Mouse (Mus musculus): ENCODE results near the gene Vps35l. TPM values are rescaled to one million over a fixed set of nuclear protein-coding genes. Genes with fewer than 3 reads are reported as not detected.

Gene Vps35l
- total RNA-seq, 1 experiment from 2014 or later: 33.3 TPM

DNA sequence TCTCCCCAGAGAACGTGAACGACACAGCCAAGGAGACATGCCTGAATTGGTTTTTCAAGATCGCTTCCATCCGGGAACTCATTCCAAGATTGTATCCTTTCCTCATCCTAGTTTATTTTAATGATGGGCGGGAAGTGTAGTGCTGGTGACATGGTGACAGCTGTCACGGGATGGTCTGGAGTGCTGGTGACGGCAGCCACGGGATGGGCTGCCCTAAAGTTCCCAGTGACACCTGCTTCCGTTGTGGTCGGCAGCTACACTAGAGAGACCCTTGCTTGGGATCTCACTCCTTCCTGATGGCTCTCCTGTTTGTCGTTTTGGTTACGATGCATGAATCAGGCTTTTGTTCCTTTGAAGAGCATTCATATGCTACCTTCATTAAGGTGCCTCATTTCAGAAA, 33.0 kb downstream of the Vps35l start:
- no peak for ATAC-seq (replicated peaks; ENCODE audit: low read depth, poor library complexity, severe bottlenecking)

DNA sequence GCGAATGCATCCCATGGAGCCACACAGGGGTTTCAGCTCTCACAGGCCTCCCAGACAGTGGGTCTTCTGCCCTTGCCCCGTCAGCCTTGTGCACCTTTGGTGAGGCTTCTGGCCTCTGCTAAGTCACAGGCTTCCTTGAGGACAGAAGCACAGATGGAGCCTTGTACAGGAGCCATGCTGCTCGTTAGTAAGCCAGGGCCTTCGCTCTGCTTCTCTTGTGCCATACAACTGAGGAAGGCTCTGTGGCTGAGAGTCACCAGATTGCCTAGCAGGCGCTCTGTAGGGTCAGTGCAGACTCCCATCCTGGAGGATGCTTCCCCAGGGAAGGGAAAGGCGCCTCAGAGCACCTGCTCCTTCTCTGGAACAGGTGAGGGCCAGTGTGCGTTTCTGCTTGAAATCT, 36.0 kb downstream of the Vps35l start:
- no peak for ATAC-seq (replicated peaks; ENCODE audit: low read depth, poor library complexity, severe bottlenecking)

- no peak for ATAC-seq (replicated peaks; ENCODE audit: low read depth, poor library complexity, severe bottlenecking)
These were observed 36.5 kb downstream of the Vps35l start for GRCm38 (mm10) chr7:118776491-118776890.

DNA sequence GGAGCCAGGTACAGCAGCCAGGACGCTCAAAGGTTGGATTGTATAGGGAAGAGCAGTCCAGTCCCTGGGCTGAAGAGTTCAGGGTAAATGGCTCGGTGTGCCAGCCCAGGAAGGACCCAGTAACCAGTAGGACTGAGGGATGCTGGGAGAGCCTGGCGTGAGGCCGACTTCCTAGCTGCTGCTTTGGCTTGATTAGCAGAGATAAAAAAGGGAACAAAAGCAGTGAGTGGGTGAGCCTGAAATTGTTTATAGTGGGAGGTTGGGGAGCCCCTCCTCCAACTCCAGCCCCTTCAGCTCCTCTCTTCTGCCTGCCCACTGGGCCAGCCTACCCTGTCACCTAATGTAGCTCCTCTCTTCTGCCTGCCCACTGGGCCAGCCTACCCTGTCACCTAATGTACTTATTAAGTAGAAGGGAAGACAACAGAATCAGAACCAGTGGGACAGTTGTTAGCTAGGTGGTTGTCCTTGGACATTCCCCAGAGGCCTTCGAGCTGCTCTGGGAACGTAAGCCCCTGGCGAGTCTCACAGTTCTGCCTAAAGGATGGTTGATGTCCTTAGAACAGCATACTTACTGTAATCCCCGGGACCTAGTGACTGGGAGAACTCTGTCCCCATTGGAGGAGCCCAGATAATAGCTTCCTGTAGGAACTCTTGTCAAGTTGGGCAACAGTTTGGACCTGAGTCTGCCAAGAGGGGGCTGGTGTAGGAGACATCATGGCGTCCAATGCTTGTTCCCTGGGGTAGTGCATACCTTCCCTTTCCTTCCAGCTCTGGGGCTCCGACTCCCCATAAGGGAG, 37.8 kb downstream of the Vps35l start:
- peak; percentile 71 for ATAC-seq (replicated peaks; ENCODE audit: low read depth, poor library complexity, severe bottlenecking)

DNA sequence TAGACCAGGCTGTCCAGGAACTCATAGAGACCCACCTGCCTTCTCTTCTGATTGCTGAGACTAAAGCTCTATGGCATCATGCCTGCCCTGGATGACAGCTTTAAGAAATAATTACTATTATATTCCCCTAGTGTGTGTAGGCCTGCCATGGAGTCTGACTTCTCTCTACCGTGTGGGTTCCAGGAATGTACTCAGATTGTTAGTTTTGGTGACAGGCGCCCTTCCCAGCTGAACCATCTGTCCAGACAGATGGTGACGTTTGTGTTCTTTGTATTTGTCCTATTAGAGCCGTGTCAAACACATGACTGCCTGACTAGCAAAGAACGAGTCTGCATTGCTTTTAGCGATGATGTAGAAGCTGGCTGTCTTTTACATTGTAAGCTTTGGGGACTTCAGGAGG, 38.5 kb downstream of the Vps35l start:
- no peak for ATAC-seq (replicated peaks; ENCODE audit: low read depth, poor library complexity, severe bottlenecking)

DNA sequence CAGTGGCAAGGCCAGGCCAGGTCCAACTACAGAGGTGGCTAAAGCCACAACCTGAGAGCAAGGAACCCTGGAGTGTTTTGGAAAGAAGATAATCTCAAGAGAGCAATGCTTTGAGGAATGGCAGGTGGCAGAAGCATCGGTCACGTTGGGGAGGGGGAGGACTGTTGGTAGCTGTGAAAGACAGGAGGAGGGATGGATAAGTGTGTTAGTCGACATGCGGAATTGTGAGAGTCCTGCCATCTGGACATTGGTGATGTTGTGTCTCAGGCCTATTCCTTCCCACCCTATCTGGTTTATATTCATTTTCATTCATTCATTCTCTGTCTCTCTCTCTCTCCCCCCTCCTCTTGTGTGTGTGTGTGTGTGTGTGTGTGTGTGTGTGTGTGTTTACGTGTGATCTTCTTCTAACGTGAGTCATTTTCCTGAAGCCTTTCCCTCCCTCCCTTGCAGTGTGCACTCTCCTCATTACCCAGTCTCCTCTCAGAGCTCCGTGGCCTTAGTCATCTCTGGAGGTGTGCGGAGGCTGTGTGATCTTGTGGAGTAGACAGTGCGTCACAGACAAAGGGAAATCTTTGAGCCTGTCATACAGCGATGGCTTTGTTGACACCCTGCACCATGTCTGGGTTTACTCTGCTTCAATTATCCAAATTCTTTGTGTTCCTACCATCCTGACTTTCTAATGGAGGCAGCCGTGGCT, 43.4 kb downstream of the Vps35l start:
- no peak for ATAC-seq (replicated peaks; ENCODE audit: low read depth, poor library complexity, severe bottlenecking)

DNA sequence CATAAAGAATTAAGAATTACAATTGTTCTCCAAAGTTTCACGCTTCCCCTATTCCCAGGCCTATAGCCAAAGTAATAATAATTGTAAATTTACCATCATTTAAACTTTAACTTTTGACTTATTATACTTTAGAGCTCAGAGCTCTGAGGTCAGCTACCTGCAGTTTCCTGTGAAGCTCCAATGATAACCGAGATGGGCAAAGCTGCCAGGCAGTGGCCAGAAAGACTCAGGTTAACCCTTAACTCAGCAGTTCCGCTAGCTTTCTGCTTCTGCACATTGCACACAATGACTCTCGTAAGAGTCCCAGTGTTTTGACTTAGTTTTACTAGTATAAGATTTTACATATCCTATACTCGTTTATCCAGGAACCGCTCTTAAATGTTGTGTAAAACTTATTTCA, 46.1 kb downstream of the Vps35l start:
- ATAC-seq (replicated peaks; ENCODE audit: low read depth, poor library complexity, severe bottlenecking): no peak

GRCm38 (mm10) chr7:118787326-118787725, 47.3 kb downstream of the Vps35l start:
- no peak for ATAC-seq (replicated peaks; ENCODE audit: low read depth, poor library complexity, severe bottlenecking)

DNA sequence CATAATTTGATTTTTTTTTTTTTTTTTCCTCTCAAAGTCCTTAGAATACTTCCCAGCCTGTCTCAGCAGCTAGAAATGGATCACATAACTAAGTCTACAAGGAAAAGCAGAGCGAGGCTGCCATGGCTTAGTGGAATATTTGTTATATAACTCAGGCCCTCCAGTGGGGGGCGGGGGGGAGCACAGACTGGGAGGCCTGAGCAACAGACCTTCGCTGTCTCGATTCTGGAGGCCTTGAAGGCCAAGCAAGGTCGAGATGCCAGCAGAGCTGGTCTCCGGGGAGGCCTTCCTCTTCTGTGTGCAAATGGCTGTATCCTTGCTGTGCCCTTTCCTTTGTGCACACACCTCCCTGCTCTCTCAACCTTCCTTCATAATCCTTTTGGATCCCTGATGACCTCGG, 48.5 kb downstream of the Vps35l start:
- ATAC-seq (replicated peaks; ENCODE audit: low read depth, poor library complexity, severe bottlenecking): no peak

DNA sequence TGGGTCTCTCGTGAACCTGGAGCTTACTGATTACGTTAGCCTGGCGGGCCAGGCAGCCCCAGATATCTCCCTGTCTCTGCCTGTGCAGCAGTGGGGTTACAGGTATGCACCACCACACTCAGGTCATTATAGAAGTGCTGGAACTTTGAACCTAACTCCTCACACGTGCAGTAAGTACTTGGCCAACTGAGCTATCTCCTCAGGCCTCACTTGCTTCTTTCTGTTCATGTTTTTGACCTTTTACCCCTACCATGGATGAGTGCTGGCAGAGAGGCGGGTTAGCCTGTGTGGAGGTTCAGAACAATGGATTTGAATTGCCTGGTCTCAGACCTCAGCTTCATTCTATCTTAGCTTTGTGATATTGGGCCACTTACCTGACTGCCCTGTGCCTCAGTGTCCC, 50.3 kb downstream of the Vps35l start:
- ATAC-seq (replicated peaks; ENCODE audit: low read depth, poor library complexity, severe bottlenecking): no peak

DNA sequence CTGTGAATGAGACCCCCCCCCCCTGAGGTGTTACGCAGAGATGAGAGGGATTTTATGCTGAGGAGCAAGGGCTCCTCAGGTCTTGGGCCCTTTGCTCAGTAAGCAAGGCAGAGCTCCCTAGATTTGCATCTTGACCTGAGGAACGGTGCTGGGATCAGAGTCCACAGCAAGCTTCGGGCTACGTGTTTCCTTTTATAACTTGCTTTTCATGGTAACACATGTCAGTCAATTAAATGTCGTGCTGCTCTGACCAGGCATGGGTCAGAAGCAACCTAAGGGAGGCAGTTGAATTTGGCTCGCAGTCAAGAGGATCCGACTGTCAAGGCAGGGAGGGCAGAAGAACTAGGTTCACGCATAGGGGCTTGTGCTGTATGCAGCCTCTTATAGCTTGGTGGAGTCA, 53.9 kb downstream of the Vps35l start:
- no peak for ATAC-seq (replicated peaks; ENCODE audit: low read depth, poor library complexity, severe bottlenecking)

DNA sequence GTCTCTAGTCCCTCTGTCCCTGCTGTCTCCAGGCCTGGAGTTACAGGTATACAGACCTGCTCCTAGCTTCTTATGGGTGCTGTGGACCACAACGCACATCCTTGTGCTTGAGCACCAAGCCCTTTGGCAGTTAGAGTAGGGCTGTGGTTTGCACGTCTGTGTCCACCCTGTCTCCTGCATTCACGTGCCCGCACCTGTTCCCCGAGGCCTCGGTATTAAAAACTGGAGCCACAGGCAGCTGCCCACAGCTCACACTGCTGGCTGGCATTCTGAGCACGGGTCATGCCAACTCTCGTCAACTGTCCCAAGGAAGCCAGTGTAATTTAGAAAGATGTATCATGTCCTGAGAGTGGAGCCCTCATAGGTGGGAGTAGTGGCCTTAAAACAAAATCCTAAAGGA, 55.8 kb downstream of the Vps35l start:
- no peak for ATAC-seq (replicated peaks; ENCODE audit: low read depth, poor library complexity, severe bottlenecking)

GRCm38 (mm10) chr7:118796838-118797237, 56.8 kb downstream of the Vps35l start:
- no peak for ATAC-seq (replicated peaks; ENCODE audit: low read depth, poor library complexity, severe bottlenecking)

DNA sequence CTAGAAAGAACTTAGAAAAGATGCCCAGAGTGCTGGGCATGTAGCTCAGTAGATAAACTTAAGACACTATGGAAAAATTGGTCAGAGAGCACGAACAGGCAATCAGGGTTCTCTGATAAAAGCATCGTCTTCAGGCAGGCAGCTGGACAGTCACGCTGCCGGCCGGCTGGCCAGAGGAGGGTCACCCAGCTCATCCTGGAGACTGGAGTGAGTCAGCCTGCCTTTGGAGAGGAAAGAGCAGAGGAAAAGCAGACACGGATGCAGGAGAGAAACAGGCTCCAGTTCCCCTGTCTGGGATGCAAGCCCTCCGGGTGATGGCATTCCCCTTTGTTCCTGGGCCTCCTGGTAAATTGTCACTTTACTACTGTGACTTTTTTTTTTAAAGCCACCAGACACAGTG, 57.6 kb downstream of the Vps35l start:
- ATAC-seq (replicated peaks; ENCODE audit: low read depth, poor library complexity, severe bottlenecking): 0 out of 2 replicates have a peak, but pooled peaks have one; percentile 0

DNA sequence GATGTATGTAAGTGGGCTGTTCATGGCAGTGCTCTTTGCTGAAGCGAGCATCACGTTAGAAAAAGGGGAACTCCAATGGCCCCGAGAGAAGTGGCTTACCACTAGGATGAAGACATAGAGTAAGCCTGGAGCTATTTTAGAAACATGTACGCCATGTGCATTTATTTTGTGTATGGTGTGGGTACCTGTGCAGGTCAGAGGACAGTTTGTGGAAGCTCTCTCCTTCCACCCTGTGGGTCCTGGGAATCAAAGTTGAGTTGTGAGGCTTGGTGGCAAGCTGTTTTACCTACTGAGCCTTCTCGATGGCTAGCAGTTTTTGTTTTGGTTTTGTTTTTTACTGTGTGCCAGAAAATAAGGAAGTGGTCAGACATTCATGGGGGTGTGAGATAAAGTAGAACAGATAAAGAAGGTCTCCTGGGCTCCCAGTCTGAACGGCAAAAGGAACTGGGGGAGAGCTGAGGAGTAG, 58.1 kb downstream of the Vps35l start:
- ATAC-seq (replicated peaks; ENCODE audit: low read depth, poor library complexity, severe bottlenecking): peak; percentile 76

DNA sequence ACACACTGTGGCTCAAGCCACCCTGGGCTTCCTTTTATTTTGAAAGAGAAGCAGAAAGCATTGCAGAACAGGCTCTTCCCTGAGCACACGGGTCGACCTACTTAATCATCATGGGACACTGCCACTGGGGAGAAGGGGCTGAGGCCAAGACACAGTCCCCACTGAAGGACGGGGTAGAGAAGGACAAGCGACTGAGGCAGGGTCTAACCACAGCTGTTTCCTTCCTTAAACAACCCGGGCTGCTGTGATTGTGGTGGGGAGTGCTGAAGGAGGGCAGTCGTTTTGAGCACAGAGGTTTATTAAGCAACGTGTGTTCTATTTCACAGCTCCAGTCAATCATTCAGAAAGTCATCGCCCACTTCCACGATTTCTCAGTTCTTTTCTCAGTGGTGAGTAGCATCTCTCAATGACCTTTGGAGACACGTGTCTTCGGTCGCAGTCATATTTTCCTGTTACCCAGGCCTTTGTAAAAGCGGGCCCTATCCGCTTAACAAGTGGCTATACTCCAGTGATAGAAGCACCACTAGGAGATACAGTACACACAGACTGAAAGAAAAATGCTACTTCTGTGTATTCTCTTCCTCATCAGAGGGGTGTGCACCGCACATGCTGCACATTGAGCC, 60.2 kb downstream of the Vps35l start:
- ATAC-seq (replicated peaks; ENCODE audit: low read depth, poor library complexity, severe bottlenecking): peak; percentile 76

DNA sequence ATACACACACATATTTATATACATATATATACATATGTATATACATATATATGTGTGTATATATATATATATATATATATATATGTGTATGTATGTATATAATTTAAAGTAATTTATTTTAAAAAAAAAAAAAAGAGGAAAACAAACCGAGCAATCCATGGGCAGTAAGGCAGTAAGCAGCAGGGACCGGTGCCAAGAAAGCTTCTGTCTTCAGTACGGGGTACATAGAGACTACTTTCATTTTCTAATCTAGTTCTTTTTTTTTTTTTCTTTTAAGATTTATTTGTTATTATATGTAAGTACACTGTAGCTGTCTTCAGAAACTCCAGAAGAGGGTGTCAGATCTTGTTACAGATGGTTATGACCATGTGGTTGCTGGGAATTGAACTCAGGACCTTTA, 61.8 kb downstream of the Vps35l start:
- no peak for ATAC-seq (replicated peaks; ENCODE audit: low read depth, poor library complexity, severe bottlenecking)

DNA sequence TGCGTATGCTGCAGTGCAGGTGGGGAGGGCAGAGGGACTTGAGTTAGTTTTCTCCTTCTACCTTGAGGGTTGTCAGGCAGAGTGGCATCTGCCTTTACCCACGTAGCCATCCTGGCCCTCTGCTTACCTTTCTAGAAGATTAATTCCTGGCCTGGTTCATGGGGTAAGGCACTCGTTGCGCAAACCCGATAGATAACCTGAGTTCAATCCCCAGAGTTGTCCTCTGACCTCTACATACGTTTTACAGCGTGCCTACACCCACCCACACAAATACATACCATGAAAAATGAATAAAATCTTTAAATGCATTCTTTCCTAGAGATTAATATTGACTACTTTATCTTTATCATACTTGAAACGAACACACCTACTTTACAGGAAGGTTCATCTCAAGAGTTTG, 63.4 kb downstream of the Vps35l start:
- no peak for ATAC-seq (replicated peaks; ENCODE audit: low read depth, poor library complexity, severe bottlenecking)

DNA sequence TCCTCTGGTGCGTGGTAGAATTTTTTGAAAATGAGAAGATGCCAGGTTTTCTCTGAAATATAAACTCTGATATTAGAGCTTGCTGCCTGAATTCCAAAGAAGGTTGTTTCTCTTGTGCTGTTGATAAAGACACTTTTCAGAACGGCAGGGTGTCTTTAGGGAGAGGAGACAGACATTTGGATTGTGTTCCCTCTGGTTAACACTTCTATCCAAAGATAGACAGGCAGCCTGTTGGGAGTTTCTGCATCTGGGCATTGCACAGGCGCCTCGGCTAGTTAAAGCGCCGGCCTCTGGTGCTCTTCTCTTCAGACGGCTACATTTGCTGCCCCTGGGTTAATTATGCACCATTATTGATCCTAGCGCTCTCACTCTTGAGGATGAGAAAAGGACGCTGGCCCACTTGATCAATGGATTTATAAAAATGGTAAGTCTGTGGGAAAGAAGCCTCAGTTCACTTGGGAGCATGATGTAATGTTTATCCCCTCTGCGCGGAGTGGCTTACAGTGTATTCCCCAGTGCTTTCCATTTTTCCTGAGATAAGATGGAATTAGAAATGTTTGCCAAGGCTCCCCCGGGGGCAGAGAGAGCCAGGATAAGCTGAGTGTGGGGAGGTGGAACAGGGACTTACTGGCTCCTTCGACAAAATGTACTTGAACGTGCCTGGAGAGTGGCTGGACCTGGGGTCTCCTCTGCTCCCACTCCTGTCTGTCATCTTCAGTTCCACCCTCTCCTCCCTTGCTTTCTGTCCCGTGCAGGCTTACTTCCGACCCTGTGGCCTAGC, 66.8 kb downstream of the Vps35l start:
- ATAC-seq (replicated peaks; ENCODE audit: low read depth, poor library complexity, severe bottlenecking): no peak

DNA sequence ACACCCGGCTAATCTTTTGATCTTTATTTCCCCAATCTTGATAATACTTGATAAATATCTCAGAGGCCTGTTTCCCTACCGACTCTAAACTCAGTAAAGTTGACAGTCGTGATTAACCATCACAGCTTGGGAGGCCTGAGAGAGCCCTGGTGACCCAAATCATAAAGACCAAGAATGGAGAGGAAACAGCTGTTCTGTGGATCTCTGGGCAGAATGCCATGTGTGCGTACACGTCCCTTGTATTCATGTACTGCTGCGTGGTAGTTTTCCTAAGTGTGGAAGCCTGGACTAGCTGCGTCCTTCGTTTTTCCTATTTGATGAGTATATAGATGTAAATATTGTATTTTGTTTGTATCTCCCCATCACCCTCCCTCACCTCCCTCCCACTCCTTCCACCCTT, 67.9 kb downstream of the Vps35l start:
- ATAC-seq (replicated peaks; ENCODE audit: low read depth, poor library complexity, severe bottlenecking): no peak

Data from common myeloid progenitor, adult 5-6 weeks (primary cell).